Mouse (Mus musculus): ENCODE measurements at regions not wholly inside any gene's neighbourhood (a gene's known extent, or its start where the extent isn't known, plus 50 kb on each side); places are given as distances from the start of the nearest gene placed in this dataset.

- Histone ChIP-seq H3K4me3 (ENCODE audit: low read depth, low read length) (no peak overlapping the region), H3K9ac (ENCODE audit: low read length) (no peak overlapping the region), H3K9me3 (ENCODE audit: control insufficient read depth, low read length) (no peaks in the 10 kb centered on the region), H3K36me3 (ENCODE audit: control insufficient read depth, insufficient read depth, low read length) (no peaks in the 10 kb centered on the region), H3K27ac (replicated peaks) (no peak overlapping the region), H3K4me1 (replicated peaks; ENCODE audit: control insufficient read depth, insufficient read depth) (0 out of 2 replicates have a peak, but pooled peaks cover 2% of the 10 kb centered on the region), H3K27me3 (ENCODE audit: control insufficient read depth, insufficient read depth, low read length) (no peaks in the 10 kb centered on the region), H3K4me2 (replicated peaks; ENCODE audit: low read depth) (no peak overlapping the region)
- TF ChIP-seq EP300 (optimal IDR thresholded peaks at IDR 0.05): no peak
- TF ChIP-seq CTCF (IDR thresholded peaks at IDR 0.05; ENCODE audit: low read depth): no peak
- WGBS: 57% methylated on average over 4 of the region's 4 CpGs
- DNase-seq (ENCODE audit: low spot score): no peak
- no peak for ATAC-seq (ENCODE audit: low FRiP score, low TSS enrichment)
These were observed 87.6 kb upstream of the Rbms3 start for GRCm38 (mm10) chr9:117717346-117717745.

GRCm38 (mm10) chr9:117716476-117716875 is 86.8 kb upstream of the Rbms3 start:
- no peak overlapping the region for H3K27ac ChIP-seq (replicated peaks)
- no peaks in the 10 kb centered on the region for H3K27me3 ChIP-seq (ENCODE audit: control insufficient read depth, insufficient read depth, low read length)
- H3K9ac ChIP-seq (ENCODE audit: low read length): no peak overlapping the region
- H3K4me1 ChIP-seq (replicated peaks; ENCODE audit: control insufficient read depth, insufficient read depth): 0 out of 2 replicates have a peak, but pooled peaks cover 2% of the 10 kb centered on the region
- no peak overlapping the region for H3K4me2 ChIP-seq (replicated peaks; ENCODE audit: low read depth)
- whole genome bisulfite sequencing: 81% methylated on average over 6 of the region's 6 CpGs
- no peaks in the 10 kb centered on the region for H3K36me3 ChIP-seq (ENCODE audit: control insufficient read depth, insufficient read depth, low read length)
- no peak for TF ChIP-seq EP300 (optimal IDR thresholded peaks at IDR 0.05)
- no peak for TF ChIP-seq CTCF (IDR thresholded peaks at IDR 0.05; ENCODE audit: low read depth)
- H3K4me3 ChIP-seq (ENCODE audit: low read depth, low read length): no peak overlapping the region
- ATAC-seq (ENCODE audit: low FRiP score, low TSS enrichment): no peak
- H3K9me3 ChIP-seq (ENCODE audit: control insufficient read depth, low read length): no peaks in the 10 kb centered on the region
- no peak for DNase-seq (ENCODE audit: low spot score)

DNA sequence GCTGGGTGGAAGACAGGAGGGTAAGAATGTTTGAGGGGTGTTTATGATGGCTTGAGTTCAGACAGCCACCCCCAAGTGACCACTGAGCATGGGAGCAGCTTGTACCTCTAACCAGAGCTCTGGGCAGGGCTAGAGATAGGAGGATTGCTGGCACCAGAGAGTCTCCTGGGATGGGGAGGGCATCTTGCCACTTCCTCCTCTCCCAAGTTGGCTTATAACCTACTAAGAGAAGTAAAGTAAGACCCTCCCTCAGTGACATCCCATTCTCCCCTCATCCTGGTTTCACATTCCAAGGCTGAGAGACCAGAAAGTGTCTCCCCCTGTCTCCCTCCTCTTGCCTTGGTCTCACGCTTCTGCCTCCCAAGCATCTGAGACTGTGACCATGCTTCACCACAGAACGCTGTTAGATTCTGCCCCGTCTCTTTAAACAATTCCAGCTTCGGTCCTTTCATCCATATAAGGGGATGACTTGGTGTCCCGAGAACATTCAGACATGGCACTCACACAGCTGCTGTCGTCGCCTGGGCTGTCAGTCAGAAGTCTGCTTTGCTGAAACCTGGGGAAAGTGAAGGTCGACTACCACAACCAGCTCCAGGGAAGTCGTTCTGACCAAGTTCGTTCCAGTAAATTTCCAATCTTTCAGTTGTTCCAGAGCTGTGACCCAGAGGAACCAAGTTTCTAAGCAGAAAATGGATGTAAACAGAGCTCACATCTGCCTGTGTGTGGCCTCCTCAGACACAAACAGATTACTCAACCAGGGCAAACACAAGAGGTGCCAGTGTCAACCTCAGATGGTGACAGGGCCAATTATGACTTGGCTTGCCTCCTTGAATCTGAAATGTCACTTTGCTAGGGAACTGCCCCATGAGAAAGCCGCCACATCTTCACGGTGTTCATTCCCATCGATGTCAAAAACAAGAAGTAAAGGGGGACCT is 85.3 kb upstream of the Rbms3 start:
- Histone ChIP-seq H3K4me3 (ENCODE audit: low read depth, low read length) (no peak overlapping the region), H3K27me3 (ENCODE audit: control insufficient read depth, insufficient read depth, low read length) (no peaks in the 10 kb centered on the region), H3K27ac (replicated peaks) (peak overlapping the region; percentile 45), H3K9ac (ENCODE audit: low read length) (no peak overlapping the region), H3K4me2 (replicated peaks; ENCODE audit: low read depth) (no peak overlapping the region), H3K4me1 (replicated peaks; ENCODE audit: control insufficient read depth, insufficient read depth) (0 out of 2 replicates have a peak, but pooled peaks cover 2% of the 10 kb centered on the region), H3K36me3 (ENCODE audit: control insufficient read depth, insufficient read depth, low read length) (no peaks in the 10 kb centered on the region), H3K9me3 (ENCODE audit: control insufficient read depth, low read length) (no peaks in the 10 kb centered on the region)
- ATAC-seq (ENCODE audit: low FRiP score, low TSS enrichment) (no peak), DNase-seq (ENCODE audit: low spot score) (no peak)
- 51% methylated on average over 13 of the region's 13 CpGs for WGBS
- TF ChIP-seq CTCF (IDR thresholded peaks at IDR 0.05; ENCODE audit: low read depth) (no peak), EP300 (optimal IDR thresholded peaks at IDR 0.05) (no peak)

- ATAC-seq (ENCODE audit: low FRiP score, low TSS enrichment) (no peak), DNase-seq (ENCODE audit: low spot score) (no peak)
- WGBS: 89% methylated on average over 4 of the region's 4 CpGs
- Histone ChIP-seq H3K36me3 (ENCODE audit: control insufficient read depth, insufficient read depth, low read length) (no peaks in the 10 kb centered on the region), H3K9ac (ENCODE audit: low read length) (no peak overlapping the region), H3K4me2 (replicated peaks; ENCODE audit: low read depth) (no peak overlapping the region), H3K27ac (replicated peaks) (no peak overlapping the region), H3K4me1 (replicated peaks; ENCODE audit: control insufficient read depth, insufficient read depth) (0 out of 2 replicates have a peak, but pooled peaks cover 2% of the 10 kb centered on the region), H3K9me3 (ENCODE audit: control insufficient read depth, low read length) (no peaks in the 10 kb centered on the region), H3K4me3 (ENCODE audit: low read depth, low read length) (no peak overlapping the region), H3K27me3 (ENCODE audit: control insufficient read depth, insufficient read depth, low read length) (no peaks in the 10 kb centered on the region)
- TF ChIP-seq CTCF (IDR thresholded peaks at IDR 0.05; ENCODE audit: low read depth) (no peak), EP300 (optimal IDR thresholded peaks at IDR 0.05) (no peak)
These were observed 83.4 kb upstream of the Rbms3 start for GRCm38 (mm10) chr9:117713121-117713520.

DNA sequence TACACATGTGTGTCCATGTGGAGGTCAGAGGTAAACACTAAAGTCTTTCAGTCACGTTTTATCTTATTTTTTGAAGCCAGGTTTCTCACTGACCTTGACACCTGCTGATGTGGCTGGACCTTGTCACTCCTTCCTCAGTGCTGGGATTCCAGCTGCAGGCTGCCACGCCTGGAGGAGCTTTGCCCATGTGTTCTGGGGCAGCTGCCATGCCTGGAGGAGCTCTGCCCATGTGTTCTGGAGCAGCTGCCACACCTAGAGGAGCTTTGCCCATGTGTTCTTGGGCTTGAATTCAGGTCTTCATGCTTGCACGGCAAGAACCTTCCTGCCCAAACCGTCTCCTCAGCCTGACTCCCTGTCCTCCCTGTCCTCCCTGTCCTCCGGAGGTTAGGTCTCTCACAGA is 82.1 kb upstream of the Rbms3 start:
- no peak overlapping the region for H3K9ac ChIP-seq (ENCODE audit: low read length)
- no peak overlapping the region for H3K4me2 ChIP-seq (replicated peaks; ENCODE audit: low read depth)
- no peaks in the 10 kb centered on the region for H3K36me3 ChIP-seq (ENCODE audit: control insufficient read depth, insufficient read depth, low read length)
- H3K27me3 ChIP-seq (ENCODE audit: control insufficient read depth, insufficient read depth, low read length): no peaks in the 10 kb centered on the region
- H3K4me1 ChIP-seq (replicated peaks; ENCODE audit: control insufficient read depth, insufficient read depth): 0 out of 2 replicates have a peak, but pooled peaks cover 2% of the 10 kb centered on the region
- H3K27ac ChIP-seq (replicated peaks): no peak overlapping the region
- TF ChIP-seq EP300 (optimal IDR thresholded peaks at IDR 0.05) (no peak), CTCF (IDR thresholded peaks at IDR 0.05; ENCODE audit: low read depth) (no peak)
- H3K4me3 ChIP-seq (ENCODE audit: low read depth, low read length): no peak overlapping the region
- no peak for ATAC-seq (ENCODE audit: low FRiP score, low TSS enrichment)
- 84% methylated on average over 5 of the region's 5 CpGs for WGBS
- no peaks in the 10 kb centered on the region for H3K9me3 ChIP-seq (ENCODE audit: control insufficient read depth, low read length)
- no peak for DNase-seq (ENCODE audit: low spot score)

DNA sequence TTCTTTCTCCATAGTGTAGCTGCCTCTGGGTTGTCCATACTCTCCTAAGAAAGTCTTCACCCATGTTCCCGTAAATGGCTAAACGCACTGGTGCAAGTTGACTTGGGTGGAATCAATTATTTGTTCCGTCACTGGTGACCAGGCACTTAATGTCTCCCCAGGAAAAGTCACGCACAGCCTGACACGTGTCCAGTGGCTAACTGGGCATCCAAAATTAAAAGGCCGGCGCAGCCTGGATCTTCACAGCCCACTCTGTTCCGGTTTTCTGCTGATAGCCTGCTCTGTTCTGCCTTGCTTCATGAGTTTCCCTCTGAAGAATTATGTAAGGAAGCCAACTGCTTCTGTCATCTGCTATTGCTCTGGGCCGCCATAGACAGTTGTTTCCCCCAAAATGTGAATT is 81.3 kb upstream of the Rbms3 start:
- no peak overlapping the region for H3K4me3 ChIP-seq (ENCODE audit: low read depth, low read length)
- 0 out of 2 replicates have a peak, but pooled peaks cover 2% of the 10 kb centered on the region for H3K4me1 ChIP-seq (replicated peaks; ENCODE audit: control insufficient read depth, insufficient read depth)
- H3K27ac ChIP-seq (replicated peaks): no peak overlapping the region
- WGBS: 91% methylated on average over 9 of the region's 9 CpGs
- no peak for TF ChIP-seq CTCF (IDR thresholded peaks at IDR 0.05; ENCODE audit: low read depth)
- no peak for TF ChIP-seq EP300 (optimal IDR thresholded peaks at IDR 0.05)
- no peaks in the 10 kb centered on the region for H3K36me3 ChIP-seq (ENCODE audit: control insufficient read depth, insufficient read depth, low read length)
- ATAC-seq (ENCODE audit: low FRiP score, low TSS enrichment): no peak
- no peaks in the 10 kb centered on the region for H3K9me3 ChIP-seq (ENCODE audit: control insufficient read depth, low read length)
- H3K27me3 ChIP-seq (ENCODE audit: control insufficient read depth, insufficient read depth, low read length): no peaks in the 10 kb centered on the region
- H3K9ac ChIP-seq (ENCODE audit: low read length): no peak overlapping the region
- DNase-seq (ENCODE audit: low spot score): no peak
- H3K4me2 ChIP-seq (replicated peaks; ENCODE audit: low read depth): no peak overlapping the region

All from stomach, postnatal 0 days (tissue).